ENCODE assay signal across 8 mouse cellular contexts in the genomic region with DNA sequence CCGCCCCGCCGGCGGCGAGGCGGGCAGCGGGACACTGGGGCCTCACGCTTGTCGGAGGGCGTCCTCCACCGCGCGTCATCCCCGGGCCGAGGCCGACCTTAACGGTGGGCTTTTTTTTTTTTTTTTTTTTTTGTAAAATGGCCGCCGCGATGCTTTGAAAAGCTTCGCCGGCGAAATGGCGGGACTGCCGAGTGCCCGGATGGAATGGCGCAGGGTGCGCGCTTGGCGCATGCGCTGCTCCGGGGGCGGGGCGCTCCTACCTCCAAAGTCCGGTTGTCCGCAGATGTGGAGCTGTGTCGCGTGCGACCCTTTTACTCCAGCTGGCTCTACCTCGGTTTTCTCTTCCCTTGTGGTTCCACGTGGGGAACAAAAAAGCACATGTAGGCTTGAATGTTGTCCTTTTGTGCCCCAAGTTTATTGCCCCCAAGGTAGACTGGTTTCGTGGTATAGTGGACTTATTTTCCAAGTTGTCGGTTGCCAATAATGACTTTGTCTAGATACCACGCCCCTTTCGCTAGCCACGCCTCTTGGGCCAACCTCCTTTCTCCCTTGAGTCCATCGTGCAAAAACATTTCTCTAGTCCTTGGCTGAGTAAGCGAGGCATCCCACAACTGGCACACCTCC. TPM values are rescaled to one million over a fixed set of nuclear protein-coding genes. Genes with fewer than 3 reads are reported as not detected.
DNase-seq lines count a peak whose midpoint lies in the region; ATAC-seq and TF ChIP-seq lines count a peak whose summit lies in the region.

No protein-coding gene starts in this region.

- peak overlapping the region; percentile 80 for H3K4me2 ChIP-seq in CH12.LX (ENCODE audit: insufficient read depth, low read depth, poor library complexity, severe bottlenecking)
- H3K4me2 ChIP-seq in heart, embryonic 16.5 days (ENCODE audit: low read depth, low read length): peak overlapping the region; percentile 79
- H3K4me2 ChIP-seq in lung, embryonic 14.5 days: peak overlapping the region; percentile 85

- H3K9me3 ChIP-seq in CH12.LX (replicated peaks; ENCODE audit: low read length): no peaks in the 10 kb centered on the region
- H3K9me3 ChIP-seq in heart, embryonic 16.5 days (replicated peaks; ENCODE audit: control insufficient read depth, low read length): no peaks in the 10 kb centered on the region
- no peaks in the 10 kb centered on the region for H3K9me3 ChIP-seq in lung, embryonic 14.5 days (ENCODE audit: low read depth, low read length)

- H3K79me2 ChIP-seq in CH12.LX (replicated peaks; ENCODE audit: control insufficient read depth, extremely low read depth, insufficient read depth, poor library complexity, severe bottlenecking): peaks cover 16% of the 10 kb centered on the region

- ATAC-seq in erythroid progenitor cell, adult 5-6 weeks (replicated peaks; ENCODE audit: low FRiP score, poor library complexity, severe bottlenecking): peak; percentile 59
- peak; percentile 37 for ATAC-seq in heart, embryonic 16.5 days (replicated peaks; ENCODE audit: extremely low read depth, insufficient read depth, low FRiP score)
- peak; percentile 39 for ATAC-seq in lung, embryonic 14.5 days (ENCODE audit: insufficient read depth)
- ATAC-seq in neutrophil, adult 5-6 weeks (ENCODE audit: extremely low read depth, insufficient number of reproducible peaks, low FRiP score, poor library complexity, severe bottlenecking): peak; percentile 0; the same call in 1 of the 2 replicates

- no peak for TF ChIP-seq EP300 in CH12.LX (IDR thresholded peaks at IDR 0.05; ENCODE audit: low read length)

- no peak for TF ChIP-seq CTCF in CH12.LX (conservative IDR thresholded peaks at IDR 0.05 in 1 of 2, IDR thresholded peaks at IDR 0.05 in 1 of 2; ENCODE audit: low read depth in 2 of 2, low read length in 2 of 2)
- no peak for TF ChIP-seq CTCF in lung, embryonic 14.5 days (IDR thresholded peaks at IDR 0.05; ENCODE audit: low read depth)

- in situ Hi-C loops in CH12.LX (cut with MboI; ENCODE audit: low pct_ligation_motif_present, low pct_unique_long_range_greater_than_20kb, low sequenced_read_pairs): no loop called here

- TF ChIP-seq RAD21 in CH12.LX (IDR thresholded peaks at IDR 0.05; ENCODE audit: low read depth, low read length): no peak

- dilution Hi-C loops in CH12.LX (cut with MboI; ENCODE audit: extremely low pct_ligation_motif_present, extremely low pct_unique_long_range_greater_than_20kb, low sequenced_read_pairs): no loop called here

- no peaks in the 10 kb centered on the region for H3K27me3 ChIP-seq in CH12.LX (replicated peaks)
- H3K27me3 ChIP-seq in heart, embryonic 16.5 days (ENCODE audit: control insufficient read depth, insufficient read depth, low read length): no peaks in the 10 kb centered on the region
- no peaks in the 10 kb centered on the region for H3K27me3 ChIP-seq in lung, embryonic 14.5 days (ENCODE audit: insufficient read depth, low read length)

- DNase-seq in CH12.LX (ENCODE audit: extremely low read depth): peak; percentile 93
- DNase-seq in kidney, postnatal 36 days: peak; percentile 95 to 97
- DNase-seq in lung, embryonic 14.5 days: peak; percentile 98
- peak; percentile 79 to 85 for DNase-seq in thymus, adult 18-20 months

- WGBS in heart, embryonic 16.5 days: under 1% methylated on average over 48 of the region's 48 CpGs
- WGBS in lung, embryonic 14.5 days: under 1% methylated on average over 45 of the region's 48 CpGs

- H3K4me1 ChIP-seq in CH12.LX (ENCODE audit: control insufficient read depth in 1 of 2, insufficient read depth in 2 of 2): peaks cover 12 to 56% of the 10 kb centered on the region in 2 experiments; a peak in 3 of 4 replicates
- H3K4me1 ChIP-seq in brown adipose tissue, adult 24 weeks (ENCODE audit: control insufficient read depth, insufficient read depth, insufficient read length, low read length): peaks cover 12% of the 10 kb centered on the region; the same call in 1 of the 2 replicates
- peaks cover 41% of the 10 kb centered on the region for H3K4me1 ChIP-seq in heart, embryonic 16.5 days (ENCODE audit: control insufficient read depth, insufficient read depth, low read length)
- peaks cover 24% of the 10 kb centered on the region for H3K4me1 ChIP-seq in lung, embryonic 14.5 days (ENCODE audit: insufficient read depth)

- H3K27ac ChIP-seq in CH12.LX (ENCODE audit: insufficient read depth, low read depth): peak overlapping the region; percentile 81
- peak overlapping the region; percentile 82 for H3K27ac ChIP-seq in brown adipose tissue, adult 24 weeks (replicated peaks; ENCODE audit: low read depth, low read length)
- H3K27ac ChIP-seq in heart, embryonic 16.5 days (ENCODE audit: low read length): peak overlapping the region; percentile 99
- peak overlapping the region; percentile 99 for H3K27ac ChIP-seq in lung, embryonic 14.5 days (ENCODE audit: low read depth)

- peaks cover 25 to 31% of the 10 kb centered on the region in 2 experiments for H3K36me3 ChIP-seq in CH12.LX (replicated peaks in 1 of 2; ENCODE audit: control insufficient read depth in 1 of 2, insufficient read depth in 1 of 2, low read length in 1 of 2)
- peaks cover 27% of the 10 kb centered on the region for H3K36me3 ChIP-seq in heart, embryonic 16.5 days (ENCODE audit: control insufficient read depth, insufficient read depth)
- peaks cover 35% of the 10 kb centered on the region for H3K36me3 ChIP-seq in lung, embryonic 14.5 days (ENCODE audit: insufficient read depth)

- H3K4me3 ChIP-seq in CH12.LX (replicated peaks in 1 of 3; ENCODE audit: low read depth in 2 of 3, low read length in 2 of 3, poor library complexity in 1 of 3): peak overlapping the region; percentile 63 to 67 (median 66)
- peak overlapping the region; percentile 87 for H3K4me3 ChIP-seq in brown adipose tissue, adult 24 weeks (ENCODE audit: insufficient read depth, low read depth, low read length)
- H3K4me3 ChIP-seq in heart, embryonic 16.5 days (ENCODE audit: low read length): peak overlapping the region; percentile 85
- peak overlapping the region; percentile 71 for H3K4me3 ChIP-seq in lung, embryonic 14.5 days (ENCODE audit: low read depth, low read length)

- peak; percentile 33; the same call in 1 of the 2 replicates for TF ChIP-seq POLR2A in CH12.LX (IDR thresholded peaks at IDR 0.05; ENCODE audit: low read depth, low read length)

- H3K9ac ChIP-seq in CH12.LX (ENCODE audit: insufficient read depth, low read depth): peak overlapping the region; percentile 86
- peak overlapping the region; percentile 98 for H3K9ac ChIP-seq in heart, embryonic 16.5 days (ENCODE audit: low read length)
- H3K9ac ChIP-seq in lung, embryonic 14.5 days: peak overlapping the region; percentile 93

RNA-seq across cellular contexts. Expression of a gene that starts 2.4 kb away (rescaled TPM):
- total RNA-seq in CH12.LX (2012; rRNA removed) (28.3 and 34.4 TPM in 2 replicates), CH12.LX (2014; rRNA removed) (27.0 and 31.9 TPM in 2 replicates)
- 40.2 and 45.9 TPM in 2 replicates for polyA plus RNA-seq in CH12.LX (2012; ENCODE audit: insufficient read length, low read depth)
- polyA plus RNA-seq in brown adipose tissue, adult 24 weeks (2012; ENCODE audit: insufficient read depth, insufficient read length, missing spikeins): 15.1 and 27.5 TPM in 2 replicates
- total RNA-seq in erythroid progenitor cell, adult 5-6 weeks (2015; ENCODE audit: low replicate concordance): 10.1 and 19.7 TPM in 2 replicates
- 33.5 and 39.6 TPM in 2 replicates for total RNA-seq in erythroid progenitor cell, adult 5-6 weeks (2017; ENCODE audit: low replicate concordance)
- polyA plus RNA-seq in heart, embryonic 16.5 days (2015; fragmentation: Nextera tagmentation; extraction: Ambion mirVana): 85.3 and 87.6 TPM in 2 replicates
- 71.8 and 71.9 TPM in 2 replicates for polyA plus RNA-seq in lung, embryonic 14.5 days (2014; fragmentation: Nextera tagmentation; extraction: Ambion mirVana)
- total RNA-seq in neutrophil, adult 5-6 weeks (2017): 151 and 158 TPM in 2 replicates

RNA-seq across cellular contexts. Expression of a gene that starts 4.6 kb away (rescaled TPM):
- total RNA-seq in CH12.LX (2012; rRNA removed) (30.5 and 37.7 TPM in 2 replicates), CH12.LX (2014; rRNA removed) (34.3 and 40.2 TPM in 2 replicates)
- polyA plus RNA-seq in CH12.LX (2012; ENCODE audit: insufficient read length, low read depth): 19.3 and 21.9 TPM in 2 replicates
- polyA plus RNA-seq in brown adipose tissue, adult 24 weeks (2012; ENCODE audit: insufficient read depth, insufficient read length, missing spikeins): 10.9 and 14.9 TPM in 2 replicates
- not detected in 2 replicates for total RNA-seq in erythroid progenitor cell, adult 5-6 weeks (2015; ENCODE audit: low replicate concordance)
- total RNA-seq in erythroid progenitor cell, adult 5-6 weeks (2017; ENCODE audit: low replicate concordance): not detected in 2 replicates
- polyA plus RNA-seq in heart, embryonic 16.5 days (2015; fragmentation: Nextera tagmentation; extraction: Ambion mirVana): 9.7 and 10.7 TPM in 2 replicates
- 8.3 and 9.7 TPM in 2 replicates for polyA plus RNA-seq in lung, embryonic 14.5 days (2014; fragmentation: Nextera tagmentation; extraction: Ambion mirVana)
- total RNA-seq in neutrophil, adult 5-6 weeks (2017): 10.3 and 14.2 TPM in 2 replicates

RNA-seq across cellular contexts. Expression of a gene that starts 11.1 kb away (rescaled TPM):
- total RNA-seq in CH12.LX (2012; rRNA removed) (0.63 and 1.5 TPM in 2 replicates), CH12.LX (2014; rRNA removed) (0.23 and 0.34 TPM in 2 replicates)
- polyA plus RNA-seq in CH12.LX (2012; ENCODE audit: insufficient read length, low read depth): 0.45 and 0.86 TPM in 2 replicates
- polyA plus RNA-seq in brown adipose tissue, adult 24 weeks (2012; ENCODE audit: insufficient read depth, insufficient read length, missing spikeins): 1.0 and 1.1 TPM in 2 replicates
- total RNA-seq in erythroid progenitor cell, adult 5-6 weeks (2015; ENCODE audit: low replicate concordance): not detected in 2 replicates
- not detected in 2 replicates for total RNA-seq in erythroid progenitor cell, adult 5-6 weeks (2017; ENCODE audit: low replicate concordance)
- 6.0 and 6.8 TPM in 2 replicates for polyA plus RNA-seq in heart, embryonic 16.5 days (2015; fragmentation: Nextera tagmentation; extraction: Ambion mirVana)
- 19.6 and 22.7 TPM in 2 replicates for polyA plus RNA-seq in lung, embryonic 14.5 days (2014; fragmentation: Nextera tagmentation; extraction: Ambion mirVana)
- 0.49 TPM in 1 of 2 replicates, not detected in the other for total RNA-seq in neutrophil, adult 5-6 weeks (2017)

RNA-seq across cellular contexts. Expression of a gene that starts 20.1 kb away (rescaled TPM):
- total RNA-seq in CH12.LX (2012; rRNA removed): 11.6 and 16.2 TPM in 2 replicates
- 3.9 and 4.7 TPM in 2 replicates for total RNA-seq in CH12.LX (2014; rRNA removed)
- 25.2 and 33.2 TPM in 2 replicates for polyA plus RNA-seq in CH12.LX (2012; ENCODE audit: insufficient read length, low read depth)
- polyA plus RNA-seq in brown adipose tissue, adult 24 weeks (2012; ENCODE audit: insufficient read depth, insufficient read length, missing spikeins): 25.5 and 31.6 TPM in 2 replicates
- total RNA-seq in erythroid progenitor cell, adult 5-6 weeks (2015; ENCODE audit: low replicate concordance): 20.1 and 23.8 TPM in 2 replicates
- 12.5 and 18.2 TPM in 2 replicates for total RNA-seq in erythroid progenitor cell, adult 5-6 weeks (2017; ENCODE audit: low replicate concordance)
- 10.3 and 13.0 TPM in 2 replicates for polyA plus RNA-seq in heart, embryonic 16.5 days (2015; fragmentation: Nextera tagmentation; extraction: Ambion mirVana)
- 32.6 and 34.2 TPM in 2 replicates for polyA plus RNA-seq in lung, embryonic 14.5 days (2014; fragmentation: Nextera tagmentation; extraction: Ambion mirVana)
- total RNA-seq in neutrophil, adult 5-6 weeks (2017): 126 and 143 TPM in 2 replicates

RNA-seq across cellular contexts. Expression of a gene that starts 27.5 kb away (rescaled TPM):
- 2.3 and 2.6 TPM in 2 replicates for total RNA-seq in CH12.LX (2012; rRNA removed)
- 0.09 and 0.19 TPM in 2 replicates for total RNA-seq in CH12.LX (2014; rRNA removed)
- polyA plus RNA-seq in CH12.LX (2012; ENCODE audit: insufficient read length, low read depth): 1.7 and 2.4 TPM in 2 replicates
- polyA plus RNA-seq in brown adipose tissue, adult 24 weeks (2012; ENCODE audit: insufficient read depth, insufficient read length, missing spikeins): 1.1 and 1.5 TPM in 2 replicates
- total RNA-seq in erythroid progenitor cell, adult 5-6 weeks (2015; ENCODE audit: low replicate concordance): not detected in 2 replicates
- not detected in 2 replicates for total RNA-seq in erythroid progenitor cell, adult 5-6 weeks (2017; ENCODE audit: low replicate concordance)
- 2.5 TPM in 2 replicates for polyA plus RNA-seq in heart, embryonic 16.5 days (2015; fragmentation: Nextera tagmentation; extraction: Ambion mirVana)
- polyA plus RNA-seq in lung, embryonic 14.5 days (2014; fragmentation: Nextera tagmentation; extraction: Ambion mirVana): 3.8 and 5.5 TPM in 2 replicates
- 0.98 and 1.6 TPM in 2 replicates for total RNA-seq in neutrophil, adult 5-6 weeks (2017)

Comparison
In these comparisons a context has a peak if more than half of its experiments do, and no peak if none do; other contexts are left out.
1. Peak in every context shown above with its lines: DNase-seq, ATAC-seq, H3K4me3 ChIP-seq and H3K27ac ChIP-seq.
2. ATAC-seq: peak in every context shown above with its lines; median percentile 59 in erythroid progenitor cell, adult 5-6 weeks; 39 in lung, embryonic 14.5 days; 37 in heart, embryonic 16.5 days; 0 in neutrophil, adult 5-6 weeks.